Mouse (Mus musculus) cortical plate, adult 2 months (tissue): ENCODE results near the gene Dmrtc2.

Source experiments
- CTCF ChIP-seq: fragments of 200-500 bp; IDR thresholded peaks from 2 replicates; pipeline ENCODE4 v1.5.1; 2011; ENCODE audit warnings: mild to moderate bottlenecking, control low read depth, low read length; ENCODE audit not compliant: insufficient read depth; ENCODE audit errors: extremely low read depth
- POLR2A ChIP-seq: fragments of 200-500 bp; IDR thresholded peaks from 2 replicates; pipeline ENCODE4 v1.6.1; 2011; ENCODE audit warnings: mild to moderate bottlenecking, low read length, control low read depth; ENCODE audit not compliant: insufficient read depth; ENCODE audit errors: extremely low read depth

- TF ChIP-seq POLR2A (no peak), CTCF (no peak)
Observed at GRCm38 (mm10) chr7:24902630-24903443, 33.0 kb downstream of the Dmrtc2 start, which contains the start of gene Arhgef1.
